Mouse (Mus musculus) myocyte (in vitro differentiated cells): ENCODE data around the gene Mcm3ap. TPM values are rescaled to one million over a fixed set of nuclear protein-coding genes. Genes with fewer than 3 reads are reported as not detected.

ENCODE experiments used
- H3K27me3 ChIP-seq: one replicate; pipeline ENCODE4 v1.6.1; 2011; ENCODE audit not compliant: control insufficient read depth, insufficient read depth, insufficient read length
- H3K36me3 ChIP-seq: one replicate; pipeline ENCODE4 v1.6.1; 2011; ENCODE audit not compliant: control insufficient read depth, insufficient read depth
- H3K4me2 ChIP-seq: one replicate; pipeline ENCODE4 v1.6.1; 2011; ENCODE audit warnings: low read depth, control low read depth
- H3K4me3 ChIP-seq: one replicate; pipeline ENCODE4 v1.5.1; 2011; ENCODE audit warnings: mild to moderate bottlenecking, control low read depth, moderate library complexity
- H3K79me2 ChIP-seq: one replicate; pipeline ENCODE4 v1.6.1; 2011; ENCODE audit not compliant: control insufficient read depth, insufficient read depth
- H3ac ChIP-seq: one replicate; pipeline ENCODE4 v1.6.1; 2011; ENCODE audit not compliant: control insufficient read depth, insufficient read length
- CEBPB ChIP-seq: IDR thresholded peaks from 2 replicates; pipeline ENCODE4 v1.6.1; 2011; ENCODE audit warnings: mild to moderate bottlenecking, moderate library complexity; ENCODE audit not compliant: poor library complexity, insufficient read depth, severe bottlenecking
- E2F4 ChIP-seq: IDR thresholded peaks from one replicate; pipeline ENCODE4 v1.6.1; 2011; ENCODE audit warnings: mild to moderate bottlenecking, control low read depth, moderate library complexity; ENCODE audit not compliant: insufficient read depth
- MAX ChIP-seq: IDR thresholded peaks from one replicate; pipeline ENCODE4 v1.6.1; 2011; ENCODE audit warnings: low read depth, mild to moderate bottlenecking, control low read depth
- MYOD1 ChIP-seq, 3 experiments: IDR thresholded peaks; one replicate each; pipeline ENCODE4 v1.6.1; 2011; ENCODE audit warnings: control low read depth in 2 of 3, low read depth in 2 of 3, mild to moderate bottlenecking in 2 of 3, moderate library complexity in 1 of 3; ENCODE audit not compliant: insufficient read length in 2 of 3, control insufficient read depth in 1 of 3
- MYOG ChIP-seq, 3 experiments: IDR thresholded peaks; one replicate each; pipeline ENCODE4 v1.6.1; 2011; ENCODE audit warnings: control low read depth in 2 of 3, low read depth in 2 of 3, mild to moderate bottlenecking in 2 of 3; ENCODE audit not compliant: insufficient read length in 2 of 3, control insufficient read depth in 1 of 3, insufficient read depth in 1 of 3
- POLR2A ChIP-seq: IDR thresholded peaks from one replicate; pipeline ENCODE4 v1.6.1; 2011; ENCODE audit warnings: low read depth, mild to moderate bottlenecking, control low read depth, moderate library complexity; ENCODE audit not compliant: insufficient read length
- POLR2AphosphoS2 ChIP-seq: IDR thresholded peaks from one replicate; pipeline ENCODE4 v1.6.1; 2011; ENCODE audit warnings: low read depth, control low read depth; ENCODE audit not compliant: insufficient read length
- REST ChIP-seq: IDR thresholded peaks from one replicate; pipeline ENCODE4 v1.6.1; 2011; ENCODE audit warnings: mild to moderate bottlenecking, control low read depth, moderate library complexity; ENCODE audit not compliant: insufficient read depth, insufficient read length
- SRF ChIP-seq: IDR thresholded peaks from one replicate; pipeline ENCODE4 v1.6.1; 2011; ENCODE audit warnings: low read depth; ENCODE audit not compliant: control insufficient read depth, insufficient read length
- TCF12 ChIP-seq: IDR thresholded peaks from one replicate; pipeline ENCODE4 v1.6.1; 2011; ENCODE audit warnings: mild to moderate bottlenecking, control low read depth; ENCODE audit not compliant: poor library complexity, insufficient read depth, severe bottlenecking
- TCF3 ChIP-seq: IDR thresholded peaks from one replicate; pipeline ENCODE4 v1.6.1; 2011; ENCODE audit warnings: low read depth, control low read depth; ENCODE audit not compliant: insufficient read length
- USF1 ChIP-seq: IDR thresholded peaks from one replicate; pipeline ENCODE4 v1.6.1; 2011; ENCODE audit warnings: low read depth, mild to moderate bottlenecking, control low read depth, moderate library complexity
- polyA plus RNA-seq: library from polyadenylated mRNA; unstranded; fragments of >200 nt; fragmentation: generic; extraction: Trizol; gene quantifications from one replicate; pipeline ENCODE4 v1.2.1, GENCODE M21; 2012; ENCODE audit warnings: missing spikeins

Mcm3ap gene
- polyA plus RNA-seq, 1 experiment = 28.9 TPM

GRCm38 (mm10) chr10:76542636-76543375, 74.1 kb downstream of the Mcm3ap start:
- no peak overlapping the region for H3ac ChIP-seq

DNA sequence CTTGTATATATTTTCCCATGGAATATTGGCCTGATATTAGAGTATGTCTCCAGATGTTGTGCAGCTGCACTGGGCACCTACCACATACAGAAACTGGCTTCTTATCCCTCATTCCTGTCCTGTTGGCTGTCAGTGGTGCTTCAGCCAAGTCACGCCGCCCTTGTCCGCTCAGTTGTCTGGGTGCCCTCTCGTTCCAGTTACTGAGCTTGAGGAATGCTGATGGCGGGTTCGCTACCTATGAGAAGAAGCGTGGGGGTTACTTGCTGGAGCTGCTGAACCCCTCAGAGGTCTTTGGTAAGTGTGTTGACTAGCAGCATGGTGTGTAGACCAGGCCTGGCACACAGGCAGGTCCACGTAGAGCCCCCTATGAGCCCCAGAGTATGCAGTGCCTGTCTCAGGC, 77.8 kb downstream of the Mcm3ap start:
- Histone ChIP-seq H3ac (no peak overlapping the region), H3K27me3 (no peaks in the 10 kb centered on the region), H3K36me3 (peaks cover 68% of the 10 kb centered on the region), H3K79me2 (no peaks in the 10 kb centered on the region), H3K4me3 (no peak overlapping the region), H3K4me2 (no peak overlapping the region)
- TF ChIP-seq SRF = no peak
- TF ChIP-seq MAX = no peak
- TF ChIP-seq TCF3 = no peak
- no peak for TF ChIP-seq MYOD1 (IDR thresholded peaks at IDR 0.05; ENCODE audit: control insufficient read depth in 1 of 3, insufficient read length in 2 of 3, low read depth in 2 of 3)
- no peak for TF ChIP-seq E2F4
- TF ChIP-seq USF1 = no peak
- no peak for TF ChIP-seq CEBPB

More at GRCm38 (mm10) chr10:76542636-76543375, 74.1 kb downstream of the Mcm3ap start:
- no peak overlapping the region for H3K4me2 ChIP-seq
- no peak for TF ChIP-seq CEBPB
- TF ChIP-seq SRF = no peak
- TF ChIP-seq MYOD1 (IDR thresholded peaks at IDR 0.05; ENCODE audit: control insufficient read depth in 1 of 3, insufficient read length in 2 of 3, low read depth in 2 of 3) = no peak
- TF ChIP-seq MAX = no peak
- no peak for TF ChIP-seq TCF12
- no peak for TF ChIP-seq REST
- TF ChIP-seq POLR2AphosphoS2 = no peak
- TF ChIP-seq USF1 = no peak
- no peak for TF ChIP-seq POLR2A
- TF ChIP-seq E2F4 = no peak
- no peak for TF ChIP-seq MYOG (IDR thresholded peaks at IDR 0.05; ENCODE audit: control insufficient read depth in 1 of 3, insufficient read depth in 1 of 3, insufficient read length in 2 of 3, low read depth in 2 of 3)
- TF ChIP-seq TCF3 = no peak
- no peaks in the 10 kb centered on the region for H3K79me2 ChIP-seq
- H3K27me3 ChIP-seq = no peaks in the 10 kb centered on the region
- no peak overlapping the region for H3K4me3 ChIP-seq
- H3K36me3 ChIP-seq = peaks cover 60% of the 10 kb centered on the region

DNA sequence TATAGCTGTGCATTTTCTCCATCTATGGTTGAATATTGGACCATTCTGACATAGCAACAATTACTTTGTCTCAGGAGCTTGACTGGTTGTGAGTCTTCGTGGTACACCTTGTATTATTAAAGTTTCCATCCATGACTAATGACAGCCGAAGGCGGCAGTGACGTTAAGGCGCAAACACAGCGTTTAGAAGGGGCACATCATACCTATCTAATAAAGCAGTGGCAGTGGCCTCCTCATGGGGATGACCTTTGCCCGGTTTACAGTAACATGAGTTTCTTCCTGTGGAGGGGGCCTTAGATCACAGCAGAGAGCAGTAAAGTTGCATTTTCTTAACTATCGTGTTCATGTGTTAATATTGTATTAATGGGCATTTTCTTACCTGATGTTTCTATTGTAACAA, 79.5 kb downstream of the Mcm3ap start:
- no peaks in the 10 kb centered on the region for H3K79me2 ChIP-seq
- H3ac ChIP-seq = no peak overlapping the region
- TF ChIP-seq MYOD1 (IDR thresholded peaks at IDR 0.05; ENCODE audit: control insufficient read depth in 1 of 3, insufficient read length in 2 of 3, low read depth in 2 of 3) = no peak
- H3K36me3 ChIP-seq = peaks cover 74% of the 10 kb centered on the region
- no peak overlapping the region for H3K4me2 ChIP-seq
- no peak overlapping the region for H3K4me3 ChIP-seq
- H3K27me3 ChIP-seq = no peaks in the 10 kb centered on the region

- Histone ChIP-seq H3K79me2 (no peaks in the 10 kb centered on the region), H3ac (no peak overlapping the region), H3K36me3 (peaks cover 74% of the 10 kb centered on the region), H3K4me2 (no peak overlapping the region), H3K4me3 (no peak overlapping the region), H3K27me3 (no peaks in the 10 kb centered on the region)
- TF ChIP-seq REST (no peak), E2F4 (no peak), TCF12 (no peak), POLR2AphosphoS2 (no peak), MYOG (IDR thresholded peaks at IDR 0.05; ENCODE audit: control insufficient read depth in 1 of 3, insufficient read depth in 1 of 3, insufficient read length in 2 of 3, low read depth in 2 of 3) (no peak), POLR2A (no peak), SRF (no peak), TCF3 (no peak), MYOD1 (IDR thresholded peaks at IDR 0.05; ENCODE audit: control insufficient read depth in 1 of 3, insufficient read length in 2 of 3, low read depth in 2 of 3) (no peak), CEBPB (no peak), USF1 (no peak), MAX (no peak)
Observed at GRCm38 (mm10) chr10:76550458-76550857, 81.7 kb downstream of the Mcm3ap start.

DNA sequence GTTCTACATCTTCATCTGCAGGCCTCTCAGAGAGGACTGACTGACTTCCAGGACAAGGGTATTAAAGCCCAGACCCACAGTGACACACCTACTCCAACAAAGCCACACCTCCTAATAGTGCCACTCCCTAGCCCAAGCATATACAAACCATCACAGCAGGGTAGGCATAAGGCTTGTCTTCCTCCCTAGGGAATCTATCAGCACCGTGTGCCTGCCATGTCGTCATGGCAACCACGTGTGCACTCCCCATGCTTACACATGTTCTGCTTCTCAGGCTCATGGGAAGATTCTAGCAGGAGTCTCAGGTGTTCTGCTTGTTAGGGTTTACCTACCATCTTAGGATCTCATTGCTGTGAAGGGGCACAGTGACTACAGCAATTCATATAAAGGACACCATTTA, 82.8 kb downstream of the Mcm3ap start:
- TF ChIP-seq POLR2A (no peak), POLR2AphosphoS2 (no peak), SRF (no peak), E2F4 (no peak), MYOD1 (IDR thresholded peaks at IDR 0.05; ENCODE audit: control insufficient read depth in 1 of 3, insufficient read length in 2 of 3, low read depth in 2 of 3) (no peak), TCF3 (no peak), TCF12 (no peak), CEBPB (no peak), REST (no peak), MAX (no peak), MYOG (IDR thresholded peaks at IDR 0.05; ENCODE audit: control insufficient read depth in 1 of 3, insufficient read depth in 1 of 3, insufficient read length in 2 of 3, low read depth in 2 of 3) (no peak)

More for the DNA sequence above, 82.8 kb downstream of the Mcm3ap start:
- Histone ChIP-seq H3ac (no peak overlapping the region), H3K27me3 (no peaks in the 10 kb centered on the region), H3K79me2 (no peaks in the 10 kb centered on the region), H3K36me3 (peaks cover 75% of the 10 kb centered on the region), H3K4me2 (no peak overlapping the region), H3K4me3 (no peak overlapping the region)
